Mouse (Mus musculus) layer of hippocampus, adult 2 months (tissue): ENCODE measurements at regions not wholly inside any gene's neighbourhood (a gene's known extent, or its start where the extent isn't known, plus 50 kb on each side); places are given as distances from the start of the nearest gene placed in this dataset.

ENCODE experiments used
- DNase-seq, 2 experiments: peaks; one replicate each; pipeline ENCODE4 v3.0.0; 2022; ENCODE audit warnings: low spot score in 2 of 2
- H3K27ac ChIP-seq: fragments of 200-600 bp; 2 replicates; pipeline ENCODE4 v1.8.1; 2022
- H3K4me3 ChIP-seq: fragments of 200-600 bp; 2 replicates; pipeline ENCODE4 v1.8.1; 2022; ENCODE audit warnings: mild to moderate bottlenecking
- CTCF ChIP-seq: fragments of 200-600 bp; conservative IDR thresholded peaks from 2 replicates; pipeline ENCODE4 v1.8.1; 2022; ENCODE audit warnings: antibody characterized with exemption, mild to moderate bottlenecking, moderate library complexity

DNA sequence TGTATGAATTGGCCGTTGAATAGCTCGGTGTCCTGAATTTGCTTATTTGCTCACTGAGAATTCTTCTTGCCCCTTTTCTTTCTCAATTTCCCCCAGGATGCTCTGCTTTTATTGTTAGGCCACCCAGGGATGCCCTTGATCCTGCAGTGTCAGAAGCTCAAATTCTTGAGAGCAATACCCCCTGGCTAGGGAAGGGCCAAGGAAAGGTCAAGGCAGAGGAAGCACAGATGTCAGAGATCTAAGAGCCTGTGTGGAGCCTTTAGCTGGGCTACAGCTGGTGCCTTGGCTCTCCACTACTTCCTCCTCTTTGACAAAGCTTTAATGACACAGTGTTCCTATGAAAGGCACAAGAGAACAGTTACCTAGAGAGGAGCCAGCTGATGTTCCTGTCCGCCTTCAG, 141.2 kb downstream of the Tmsb4x start:
- TF ChIP-seq CTCF, result no peak
- no peak overlapping the region for H3K4me3 ChIP-seq
- H3K27ac ChIP-seq, result no peak overlapping the region
- no peak for DNase-seq

DNA sequence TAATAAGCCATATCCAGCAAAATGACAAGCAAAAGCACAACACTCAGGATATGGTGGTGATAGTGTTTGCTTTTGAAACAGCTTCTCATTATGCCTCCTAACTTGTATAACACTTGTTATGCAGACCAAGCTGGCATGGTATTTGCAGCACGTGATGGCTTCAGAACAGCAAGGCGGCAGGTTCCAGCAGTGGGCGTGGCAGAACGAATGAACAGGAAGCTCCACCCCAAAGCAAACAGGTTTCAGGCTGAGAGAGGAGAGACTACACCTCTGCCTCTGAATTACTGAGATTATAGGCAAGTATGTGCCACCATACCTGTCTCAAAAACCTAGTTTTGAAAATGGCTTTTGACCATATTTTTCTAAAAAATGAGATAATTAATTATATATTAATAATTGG, 145.2 kb downstream of the Tmsb4x start:
- Histone ChIP-seq H3K27ac (no peak overlapping the region; the same call in 1 of the 2 replicates), H3K4me3 (no peak overlapping the region)
- DNase-seq, result peak; percentile 11 to 13
- no peak for TF ChIP-seq CTCF

DNA sequence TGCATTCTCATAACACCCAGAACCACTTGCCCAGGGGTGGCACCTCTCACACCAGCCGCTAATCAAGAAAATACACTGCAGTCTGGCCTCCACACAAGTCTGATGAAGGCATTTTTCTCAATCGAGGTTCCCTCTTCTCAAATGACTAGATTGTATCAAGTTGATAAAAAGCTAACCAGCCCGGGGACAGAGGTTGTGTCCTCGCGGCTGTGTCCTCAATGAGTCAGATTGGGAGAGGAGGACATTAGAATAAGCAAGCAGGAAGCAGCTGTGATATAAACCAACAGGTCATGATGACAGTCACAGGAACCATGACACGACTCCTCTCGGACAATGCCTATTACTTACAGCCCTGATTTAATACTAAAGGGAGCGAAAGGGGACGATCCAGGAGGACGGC, 156.7 kb downstream of the Tmsb4x start:
- no peak overlapping the region for H3K4me3 ChIP-seq
- no peak for DNase-seq
- no peak overlapping the region for H3K27ac ChIP-seq
- TF ChIP-seq CTCF, result no peak

DNA sequence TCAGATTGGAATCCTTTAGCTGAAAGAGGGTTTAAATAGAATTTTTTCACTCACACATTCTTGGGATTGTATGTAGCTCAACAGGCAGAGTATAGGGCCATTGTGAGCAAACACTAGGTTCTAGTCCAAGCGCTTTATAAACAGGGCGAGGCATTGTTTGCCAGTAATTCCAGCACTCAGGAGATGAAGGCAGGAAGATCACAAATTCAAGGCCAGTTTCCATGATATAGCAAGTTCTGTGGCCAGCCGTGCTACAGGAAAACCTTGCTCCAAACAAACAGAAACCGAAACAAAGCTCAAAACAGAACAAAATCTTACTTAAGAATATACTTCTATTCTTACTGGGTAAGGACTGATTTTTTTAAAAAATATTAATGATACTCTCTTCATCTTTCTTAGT, 159.0 kb downstream of the Tmsb4x start:
- no peak for TF ChIP-seq CTCF
- peak overlapping the region; percentile 61; the same call in 1 of the 2 replicates for H3K27ac ChIP-seq
- no peak for DNase-seq
- no peak overlapping the region for H3K4me3 ChIP-seq

DNA sequence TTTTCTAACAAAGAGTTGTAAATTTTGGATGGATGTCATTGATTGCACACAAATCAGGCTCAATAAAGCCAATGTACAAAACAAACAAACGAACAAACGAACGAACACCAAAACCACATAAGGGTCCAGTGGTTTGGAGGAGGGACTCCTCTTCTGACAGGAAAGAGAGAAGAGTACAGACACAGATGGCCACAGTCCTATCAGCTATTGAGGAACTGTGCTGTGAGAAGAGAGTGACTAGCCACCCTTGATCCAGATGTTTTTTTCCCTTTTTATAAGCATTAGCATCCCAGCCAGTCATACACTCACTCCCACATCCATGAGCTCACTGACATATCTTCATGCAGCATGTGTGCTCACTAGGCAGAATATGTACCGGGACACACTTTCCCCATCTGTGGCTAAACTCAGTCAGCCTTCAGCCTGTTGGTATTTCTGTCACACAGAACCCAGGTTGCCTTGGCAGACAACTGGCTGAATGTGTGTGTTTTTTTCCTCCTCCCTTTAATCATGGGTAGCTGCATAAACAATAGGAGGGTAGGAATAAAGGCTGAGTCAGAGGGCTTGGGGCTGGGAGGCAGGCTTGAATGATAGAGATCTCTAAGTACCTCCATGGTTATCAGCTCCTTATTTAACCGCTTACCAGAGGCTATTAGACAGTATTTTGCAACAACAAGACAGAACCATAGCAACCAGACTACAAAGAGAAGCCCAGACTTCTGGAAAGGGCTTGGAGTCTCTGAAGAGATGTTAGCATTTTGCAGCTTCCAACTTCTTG, 159.7 kb downstream of the Tmsb4x start:
- DNase-seq, result no peak

DNA sequence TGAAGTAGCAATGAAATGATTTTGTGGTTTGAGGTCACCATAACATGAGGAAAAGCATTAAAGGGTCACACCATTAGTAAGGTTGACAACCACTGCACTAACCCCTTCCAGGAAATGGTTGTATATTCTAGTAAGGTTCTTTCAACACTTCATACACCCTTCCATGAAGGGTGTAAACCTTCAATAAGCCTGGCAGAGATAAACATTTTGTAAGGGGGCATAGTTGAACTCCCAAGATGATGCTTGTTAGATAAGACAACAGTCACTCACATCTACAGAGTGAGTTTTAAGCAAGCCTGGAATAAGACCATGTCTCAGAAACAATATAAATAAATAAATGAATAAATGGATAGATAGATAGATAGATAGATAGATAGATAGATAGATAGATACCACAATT, 171.1 kb downstream of the Tmsb4x start:
- H3K27ac ChIP-seq, result no peak overlapping the region
- no peak for DNase-seq
- H3K4me3 ChIP-seq, result no peak overlapping the region
- TF ChIP-seq CTCF, result no peak

More for the DNA sequence above, 159.7 kb downstream of the Tmsb4x start:
- Histone ChIP-seq H3K4me3 (no peak overlapping the region), H3K27ac (peak overlapping the region; percentile 61; the same call in 1 of the 2 replicates)
- no peak for TF ChIP-seq CTCF

DNA sequence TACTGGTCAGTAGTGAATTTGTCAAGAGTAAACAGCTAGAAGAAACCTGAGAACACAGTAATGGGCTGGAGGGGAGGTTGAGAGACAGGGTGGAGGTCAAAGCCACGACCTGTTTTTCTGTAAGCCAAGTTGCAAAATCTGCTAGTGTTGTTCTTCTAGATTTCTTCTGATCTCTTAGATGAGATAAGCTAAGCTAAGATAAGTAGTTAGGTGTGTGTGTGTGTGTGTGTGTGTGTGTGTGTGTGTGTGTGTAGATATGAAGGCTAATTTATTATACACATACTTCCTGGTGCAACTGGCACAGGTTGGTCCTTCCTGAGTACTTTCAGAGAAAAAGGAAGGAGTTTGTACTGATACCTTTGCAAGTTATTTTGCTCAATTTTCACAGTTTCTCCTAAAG, 172.8 kb downstream of the Tmsb4x start:
- no peak for TF ChIP-seq CTCF
- Histone ChIP-seq H3K4me3 (no peak overlapping the region), H3K27ac (no peak overlapping the region)
- no peak for DNase-seq

DNA sequence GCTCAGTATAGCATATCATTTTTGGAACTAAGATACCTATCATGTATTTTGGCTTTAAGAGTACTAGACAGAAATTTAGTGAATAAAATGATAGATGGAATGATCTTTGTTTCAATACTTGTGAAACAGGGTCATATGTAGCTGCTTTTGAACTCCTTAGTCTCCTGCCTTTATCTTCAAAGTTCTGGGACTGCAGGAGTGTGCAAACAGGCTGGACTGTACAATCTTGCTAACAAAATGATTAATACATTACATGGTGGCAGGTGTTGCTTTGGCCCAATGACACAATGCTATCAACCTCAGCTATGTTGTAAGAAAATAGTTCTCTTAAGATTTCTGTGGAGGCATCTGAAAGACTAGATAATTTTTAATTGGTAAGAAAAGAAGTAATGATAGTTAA, 173.5 kb downstream of the Tmsb4x start:
- DNase-seq, result no peak
- no peak for TF ChIP-seq CTCF
- Histone ChIP-seq H3K27ac (peak overlapping the region; percentile 39; the same call in 1 of the 2 replicates), H3K4me3 (no peak overlapping the region)

DNA sequence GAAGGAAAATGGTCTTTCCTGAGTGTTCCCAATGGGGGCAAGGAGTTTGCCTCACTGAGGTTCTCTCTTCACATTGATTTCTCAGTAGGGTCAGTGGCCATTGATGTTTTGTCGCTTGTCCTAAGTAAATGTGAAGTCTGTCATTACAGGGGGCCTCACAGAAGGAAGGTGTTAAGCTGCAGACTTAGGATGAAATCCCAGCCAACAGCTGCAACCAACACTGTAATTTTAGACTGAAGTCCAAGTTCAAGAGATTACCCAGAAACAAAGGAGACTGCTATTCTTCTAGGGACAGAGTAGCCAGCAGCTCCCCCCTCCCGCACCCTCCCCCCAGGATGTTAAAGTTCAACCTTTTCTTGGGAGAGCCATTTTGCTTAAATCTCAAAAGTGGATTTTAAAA, 176.0 kb downstream of the Tmsb4x start:
- no peak overlapping the region for H3K4me3 ChIP-seq
- no peak for DNase-seq
- no peak overlapping the region for H3K27ac ChIP-seq
- TF ChIP-seq CTCF, result no peak

DNA sequence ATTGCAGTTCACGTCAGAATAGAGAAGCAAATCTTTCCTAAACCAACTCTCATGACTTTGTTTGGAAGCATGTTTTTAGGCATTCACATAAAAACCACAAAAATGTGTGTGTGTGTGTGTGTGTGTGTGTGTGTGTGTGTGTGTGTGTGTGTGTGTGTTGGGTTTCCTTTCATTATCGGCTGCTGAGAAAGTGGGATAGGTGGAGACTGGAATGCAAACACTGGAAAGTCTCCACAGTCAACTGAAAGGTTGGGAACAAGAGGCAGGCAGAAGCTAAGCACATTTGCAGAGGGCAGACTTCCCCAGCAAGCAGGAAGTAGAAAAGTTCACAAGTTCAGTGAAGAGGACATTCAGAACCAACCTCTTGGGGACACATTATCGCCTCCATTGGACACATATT, 176.5 kb downstream of the Tmsb4x start:
- no peak for DNase-seq
- TF ChIP-seq CTCF, result no peak
- no peak overlapping the region for H3K27ac ChIP-seq
- no peak overlapping the region for H3K4me3 ChIP-seq

DNA sequence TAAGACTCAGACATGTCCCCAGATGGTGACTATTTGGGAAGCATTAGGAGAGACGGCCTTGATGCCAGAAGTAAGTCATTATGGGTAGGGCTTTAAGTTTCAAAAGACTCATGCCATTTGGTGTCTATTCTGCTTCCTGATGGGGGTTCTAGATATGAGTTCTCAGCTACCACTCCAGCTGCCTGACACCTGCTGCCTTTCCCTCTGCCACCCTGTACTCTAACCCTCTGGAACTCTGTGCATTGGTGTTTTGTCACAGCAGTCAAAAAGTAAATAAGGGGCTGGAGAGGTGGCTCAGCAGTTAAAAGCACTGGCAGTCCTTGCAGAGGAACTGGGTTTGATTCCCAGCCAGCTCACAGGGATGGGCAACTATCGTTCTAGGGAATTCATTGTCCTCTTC, 177.6 kb downstream of the Tmsb4x start:
- TF ChIP-seq CTCF, result no peak
- no peak overlapping the region for H3K27ac ChIP-seq
- DNase-seq, result no peak
- H3K4me3 ChIP-seq, result no peak overlapping the region

DNA sequence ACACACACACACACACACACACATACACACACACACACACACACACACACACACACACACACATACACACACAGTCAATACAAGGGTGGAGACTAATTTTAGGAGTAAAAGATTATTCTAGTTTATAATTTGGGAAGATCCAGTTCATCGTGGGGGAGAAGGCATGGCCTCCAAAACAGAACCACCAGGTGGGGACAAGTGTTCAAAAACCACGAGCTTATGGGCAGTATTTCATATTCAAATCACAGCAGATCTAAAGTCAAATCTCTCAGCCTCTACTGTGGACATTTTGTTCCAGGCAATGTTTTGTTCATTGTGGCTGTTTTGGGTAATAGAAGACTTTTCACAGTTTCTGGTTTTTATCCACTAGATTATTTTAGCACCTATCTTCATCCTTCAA, 193.5 kb downstream of the Tmsb4x start:
- peak; percentile 43 for TF ChIP-seq CTCF
- no peak overlapping the region for H3K4me3 ChIP-seq
- no peak overlapping the region for H3K27ac ChIP-seq
- no peak for DNase-seq

DNA sequence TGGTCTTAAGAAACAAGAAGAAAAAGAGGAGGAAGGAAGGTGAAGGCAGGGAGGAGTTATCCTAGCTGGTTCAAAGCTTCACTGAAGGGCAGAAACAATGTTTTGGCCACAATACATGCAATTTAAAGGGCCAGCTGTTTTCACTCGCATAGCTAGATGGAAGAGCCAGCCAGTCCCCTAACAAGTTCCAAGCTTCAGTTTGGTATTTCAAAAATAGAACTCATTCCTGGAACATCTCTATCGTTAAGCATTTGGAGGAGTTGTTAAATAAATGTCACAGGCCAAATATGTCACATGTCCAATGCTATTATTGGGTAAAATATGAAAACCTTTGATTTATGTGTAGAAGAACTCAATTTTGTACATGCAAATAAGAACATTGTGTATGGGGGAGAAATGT, 194.8 kb downstream of the Tmsb4x start:
- peak in 1 of 2 experiments; percentile 6 for DNase-seq
- Histone ChIP-seq H3K4me3 (no peak overlapping the region), H3K27ac (peak overlapping the region; percentile 79)
- TF ChIP-seq CTCF, result no peak

DNA sequence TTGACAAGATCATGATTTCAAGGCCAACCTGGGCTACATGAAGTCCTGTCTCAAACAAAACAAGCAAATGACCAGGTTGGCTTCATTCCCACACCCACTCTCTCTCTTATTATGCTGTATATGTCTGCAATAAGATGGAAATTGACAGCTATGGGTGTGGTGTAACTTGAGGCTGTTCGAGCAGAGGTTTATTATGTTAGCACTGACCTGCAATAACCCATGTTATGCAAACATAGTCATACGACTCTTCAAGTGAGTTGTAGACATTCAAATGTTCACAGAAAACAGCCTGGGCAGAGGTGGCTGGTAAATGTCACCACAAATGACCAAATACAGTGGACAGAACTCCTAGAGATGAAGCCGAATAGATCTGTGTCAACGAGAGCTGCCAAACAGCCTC, 196.2 kb downstream of the Tmsb4x start:
- no peak for DNase-seq
- no peak for TF ChIP-seq CTCF
- H3K27ac ChIP-seq, result no peak overlapping the region
- H3K4me3 ChIP-seq, result no peak overlapping the region

DNA sequence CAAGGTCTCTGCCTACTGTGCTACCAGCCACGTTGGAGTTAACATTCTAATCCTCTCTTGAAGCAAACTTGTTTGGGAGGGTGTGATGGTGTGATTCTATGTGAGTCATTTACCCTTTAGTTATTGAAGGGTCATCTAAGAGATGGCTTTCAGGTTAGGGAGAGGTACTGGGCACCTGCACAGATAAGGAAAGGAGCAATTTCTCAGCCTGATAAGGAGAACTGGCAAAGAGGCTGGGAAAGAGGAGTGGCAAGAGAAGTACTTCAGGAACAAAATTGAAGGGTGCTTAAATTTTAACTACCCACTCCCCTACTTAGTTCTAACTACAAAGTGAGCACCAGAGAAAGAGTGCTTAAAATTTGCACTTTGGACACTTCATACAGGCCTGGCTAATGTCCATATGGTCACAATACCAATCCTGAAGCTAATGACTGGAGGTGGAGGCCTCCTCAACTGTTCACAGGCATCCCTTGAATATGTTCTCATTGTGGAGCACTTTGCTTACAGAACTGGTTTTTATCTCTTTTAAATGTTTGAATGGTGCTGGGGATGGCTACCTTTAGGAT, 197.1 kb downstream of the Tmsb4x start:
- Histone ChIP-seq H3K27ac (no peak overlapping the region), H3K4me3 (no peak overlapping the region)
- DNase-seq, result no peak
- no peak for TF ChIP-seq CTCF
